Mouse (Mus musculus) testis, adult 2 months (tissue): ENCODE results near the gene Ostm1.

Experiments used
- CTCF ChIP-seq: fragments of 200-500 bp; IDR thresholded peaks from 2 replicates; pipeline ENCODE4 v1.5.1; 2012; ENCODE audit warnings: low read depth, mild to moderate bottlenecking, inconsistent platforms, low read length, moderate library complexity; ENCODE audit not compliant: control insufficient read depth, insufficient read depth, insufficient replicate concordance
- POLR2A ChIP-seq: fragments of 200-500 bp; IDR thresholded peaks from 2 replicates; pipeline ENCODE4 v1.6.1; 2012; ENCODE audit warnings: low read depth, mild to moderate bottlenecking, inconsistent platforms, low read length, moderate library complexity; ENCODE audit not compliant: control insufficient read depth

- TF ChIP-seq POLR2A (no peak), CTCF (no peak)
Measured at GRCm38 (mm10) chr10:42675571-42675970, 91.9 kb downstream of the Ostm1 start.
